Mouse (Mus musculus): ENCODE measurements around the gene Rab40c. TPM values are rescaled to one million over a fixed set of nuclear protein-coding genes. Genes with fewer than 3 reads are reported as not detected.
A peak's percentile ranks its signal among the peaks of the same experiment; 100 is the strongest.

Rab40c gene
- polyA plus RNA-seq, 1 experiment from 2014 or later: 24.3 TPM

- H3K4me3 ChIP-seq (ENCODE audit: low read length): no peak overlapping the region
- WGBS: 77% methylated on average over 14 of the region's 14 CpGs
- peaks cover 19% of the 10 kb centered on the region; the same call in 1 of the 2 replicates for H3K36me3 ChIP-seq (ENCODE audit: control insufficient read depth, insufficient read depth, low read length)
- peaks cover 40% of the 10 kb centered on the region for H3K4me1 ChIP-seq (ENCODE audit: control insufficient read depth, insufficient read depth, low read length)
- H3K9ac ChIP-seq (ENCODE audit: low read depth, low read length): peak overlapping the region; percentile 2; the same call in 1 of the 2 replicates
- peak overlapping the region; percentile 60 for H3K27ac ChIP-seq (ENCODE audit: low read length)
- ATAC-seq: peak; percentile 56
- no peaks in the 10 kb centered on the region for H3K27me3 ChIP-seq (replicated peaks; ENCODE audit: control insufficient read depth, insufficient read depth, low read length)
- H3K4me2 ChIP-seq (ENCODE audit: low read depth, low read length): peak overlapping the region; percentile 18; the same call in 1 of the 2 replicates
- no peaks in the 10 kb centered on the region for H3K9me3 ChIP-seq (ENCODE audit: control insufficient read depth, low read length)
These were observed 79.9 kb downstream of the Rab40c start for GRCm38 (mm10) chr17:25839455-25840235.

- ATAC-seq: no peak
- H3K27ac ChIP-seq (ENCODE audit: low read length): peak overlapping the region; percentile 60
- 84% methylated on average over 4 of the region's 4 CpGs for WGBS
- peaks cover 47% of the 10 kb centered on the region for H3K4me1 ChIP-seq (ENCODE audit: control insufficient read depth, insufficient read depth, low read length)
- H3K27me3 ChIP-seq (replicated peaks; ENCODE audit: control insufficient read depth, insufficient read depth, low read length): no peaks in the 10 kb centered on the region
- no peaks in the 10 kb centered on the region for H3K9me3 ChIP-seq (ENCODE audit: control insufficient read depth, low read length)
- H3K9ac ChIP-seq (ENCODE audit: low read depth, low read length): 0 out of 2 replicates have a peak overlapping the region, but pooled peaks have one; percentile 26
- peaks cover 19% of the 10 kb centered on the region; the same call in 1 of the 2 replicates for H3K36me3 ChIP-seq (ENCODE audit: control insufficient read depth, insufficient read depth, low read length)
- no peak overlapping the region for H3K4me3 ChIP-seq (ENCODE audit: low read length)
- H3K4me2 ChIP-seq (ENCODE audit: low read depth, low read length): no peak overlapping the region
These were observed 80.6 kb downstream of the Rab40c start for GRCm38 (mm10) chr17:25838904-25839303.

- Histone ChIP-seq H3K9me3 (ENCODE audit: control insufficient read depth, low read length) (no peaks in the 10 kb centered on the region), H3K36me3 (ENCODE audit: control insufficient read depth, insufficient read depth, low read length) (peaks cover 19% of the 10 kb centered on the region; the same call in 1 of the 2 replicates), H3K4me2 (ENCODE audit: low read depth, low read length) (peak overlapping the region; percentile 87), H3K9ac (ENCODE audit: low read depth, low read length) (peak overlapping the region; percentile 72), H3K27me3 (replicated peaks; ENCODE audit: control insufficient read depth, insufficient read depth, low read length) (no peaks in the 10 kb centered on the region), H3K4me1 (ENCODE audit: control insufficient read depth, insufficient read depth, low read length) (peaks cover 39% of the 10 kb centered on the region), H3K4me3 (ENCODE audit: low read length) (no peak overlapping the region; the same call in 1 of the 2 replicates), H3K27ac (ENCODE audit: low read length) (peak overlapping the region; percentile 3; the same call in 1 of the 2 replicates)
- ATAC-seq: no peak
- WGBS: 49% methylated on average over 3 of the region's 3 CpGs
These were observed 82.0 kb downstream of the Rab40c start for GRCm38 (mm10) chr17:25837533-25837932.

- WGBS: 4% methylated on average over 29 of the region's 29 CpGs
These were observed 82.5 kb downstream of the Rab40c start, which contains the start of gene Rhbdl1 for GRCm38 (mm10) chr17:25837076-25837410. Gene Rhbdl1 (minus strand): TSS chr17:25837295.

GRCm38 (mm10) chr17:25836397-25837075 lies 83.0 kb downstream of the Rab40c start:
- no peak for ATAC-seq
- Histone ChIP-seq H3K27me3 (replicated peaks; ENCODE audit: control insufficient read depth, insufficient read depth, low read length) (no peaks in the 10 kb centered on the region), H3K27ac (ENCODE audit: low read length) (peak overlapping the region; percentile 3), H3K4me1 (ENCODE audit: control insufficient read depth, insufficient read depth, low read length) (peaks cover 47% of the 10 kb centered on the region), H3K9ac (ENCODE audit: low read depth, low read length) (peak overlapping the region; percentile 72), H3K4me3 (ENCODE audit: low read length) (peak overlapping the region; percentile 43), H3K9me3 (ENCODE audit: control insufficient read depth, low read length) (no peaks in the 10 kb centered on the region), H3K36me3 (ENCODE audit: control insufficient read depth, insufficient read depth, low read length) (peaks cover 11% of the 10 kb centered on the region; the same call in 1 of the 2 replicates), H3K4me2 (ENCODE audit: low read depth, low read length) (peak overlapping the region; percentile 87)
- WGBS: 21% methylated on average over 23 of the region's 23 CpGs

More at GRCm38 (mm10) chr17:25837076-25837410, 82.5 kb downstream of the Rab40c start, which contains the start of gene Rhbdl1:
- ATAC-seq: no peak
- Histone ChIP-seq H3K27me3 (replicated peaks; ENCODE audit: control insufficient read depth, insufficient read depth, low read length) (no peaks in the 10 kb centered on the region), H3K27ac (ENCODE audit: low read length) (peak within 1 kb of the TSS; percentile 3), H3K4me2 (ENCODE audit: low read depth, low read length) (peak within 1 kb of the TSS; percentile 87), H3K9ac (ENCODE audit: low read depth, low read length) (peak within 1 kb of the TSS; percentile 72), H3K4me1 (ENCODE audit: control insufficient read depth, insufficient read depth, low read length) (peaks cover 41% of the 10 kb centered on the region), H3K9me3 (ENCODE audit: control insufficient read depth, low read length) (no peaks in the 10 kb centered on the region), H3K36me3 (ENCODE audit: control insufficient read depth, insufficient read depth, low read length) (peaks cover 16% of the 10 kb centered on the region; the same call in 1 of the 2 replicates), H3K4me3 (ENCODE audit: low read length) (peak within 1 kb of the TSS; percentile 43)

- Histone ChIP-seq H3K27ac (ENCODE audit: low read length) (no peak overlapping the region), H3K9ac (ENCODE audit: low read depth, low read length) (0 out of 2 replicates have a peak overlapping the region, but pooled peaks have one; percentile 72), H3K4me2 (ENCODE audit: low read depth, low read length) (no peak overlapping the region), H3K27me3 (replicated peaks; ENCODE audit: control insufficient read depth, insufficient read depth, low read length) (no peaks in the 10 kb centered on the region), H3K9me3 (ENCODE audit: control insufficient read depth, low read length) (no peaks in the 10 kb centered on the region), H3K4me1 (ENCODE audit: control insufficient read depth, insufficient read depth, low read length) (peaks cover 54% of the 10 kb centered on the region), H3K36me3 (ENCODE audit: control insufficient read depth, insufficient read depth, low read length) (peaks cover 10% of the 10 kb centered on the region), H3K4me3 (ENCODE audit: low read length) (no peak overlapping the region; the same call in 1 of the 2 replicates)
- no peak for ATAC-seq
- 91% methylated on average over 16 of the region's 16 CpGs for WGBS
These were observed 83.7 kb downstream of the Rab40c start for GRCm38 (mm10) chr17:25835816-25836215.

- H3K9ac ChIP-seq (ENCODE audit: low read depth, low read length): peak overlapping the region; percentile 86
- H3K27ac ChIP-seq (ENCODE audit: low read length): no peak overlapping the region
- H3K9me3 ChIP-seq (ENCODE audit: control insufficient read depth, low read length): no peaks in the 10 kb centered on the region
- H3K4me2 ChIP-seq (ENCODE audit: low read depth, low read length): peak overlapping the region; percentile 94; the same call in 1 of the 2 replicates
- no peak for ATAC-seq
- peaks cover 59% of the 10 kb centered on the region for H3K4me1 ChIP-seq (ENCODE audit: control insufficient read depth, insufficient read depth, low read length)
- H3K4me3 ChIP-seq (ENCODE audit: low read length): peak overlapping the region; percentile 85; the same call in 1 of the 2 replicates
- H3K27me3 ChIP-seq (replicated peaks; ENCODE audit: control insufficient read depth, insufficient read depth, low read length): no peaks in the 10 kb centered on the region
- H3K36me3 ChIP-seq (ENCODE audit: control insufficient read depth, insufficient read depth, low read length): peaks cover 15% of the 10 kb centered on the region
- WGBS: 91% methylated on average over 7 of the region's 7 CpGs
These were observed 84.2 kb downstream of the Rab40c start for GRCm38 (mm10) chr17:25835301-25835700.

- H3K4me3 ChIP-seq (ENCODE audit: low read length): peak overlapping the region; percentile 85
- no peaks in the 10 kb centered on the region for H3K9me3 ChIP-seq (ENCODE audit: control insufficient read depth, low read length)
- H3K36me3 ChIP-seq (ENCODE audit: control insufficient read depth, insufficient read depth, low read length): peaks cover 15% of the 10 kb centered on the region
- 71% methylated on average over 12 of the region's 12 CpGs for WGBS
- peak overlapping the region; percentile 94 for H3K4me2 ChIP-seq (ENCODE audit: low read depth, low read length)
- no peak for ATAC-seq
- H3K27ac ChIP-seq (ENCODE audit: low read length): peak overlapping the region; percentile 97
- peak overlapping the region; percentile 86 for H3K9ac ChIP-seq (ENCODE audit: low read depth, low read length)
- H3K27me3 ChIP-seq (replicated peaks; ENCODE audit: control insufficient read depth, insufficient read depth, low read length): no peaks in the 10 kb centered on the region
- H3K4me1 ChIP-seq (ENCODE audit: control insufficient read depth, insufficient read depth, low read length): peaks cover 65% of the 10 kb centered on the region
These were observed 84.8 kb downstream of the Rab40c start for GRCm38 (mm10) chr17:25834595-25835222.
